Mouse (Mus musculus) intestine, embryonic 16.5 days (tissue): ENCODE results near the gene Tecpr2. TPM values are rescaled to one million over a fixed set of nuclear protein-coding genes. Genes with fewer than 3 reads are reported as not detected.
"Not testable (repeated sequence)": the region's sequence is repeated elsewhere in the genome, so short reads cannot be mapped to it uniquely, and the experiment has no call there.

Experiments
- ATAC-seq: fragments of 200-750 bp; cut with Nextera tagmentation; 2 replicates; pipeline ENCODE4 v1.8.0; 2017; ENCODE audit warnings: moderate TSS enrichment, moderate library complexity
- H3K27ac ChIP-seq: fragments of 300-500 bp; sonication (generic); 2 replicates; pipeline ENCODE4 v1.5.1; 2014; ENCODE audit warnings: mild to moderate bottlenecking, low read length
- H3K27me3 ChIP-seq: fragments of 300-500 bp; sonication (generic); replicated peaks from 2 replicates; pipeline ENCODE4 v1.6.1; 2014; ENCODE audit warnings: low read length, control low read depth, mixed read lengths; ENCODE audit not compliant: control insufficient read depth, insufficient read depth
- H3K36me3 ChIP-seq: fragments of 300-500 bp; sonication (generic); 2 replicates; pipeline ENCODE4 v1.6.1; 2014; ENCODE audit warnings: low read length, control low read depth; ENCODE audit not compliant: control insufficient read depth, insufficient read depth
- H3K4me1 ChIP-seq: fragments of 300-500 bp; sonication (generic); 2 replicates; pipeline ENCODE4 v1.6.1; 2014; ENCODE audit warnings: low read length, control low read depth, mixed read lengths; ENCODE audit not compliant: control insufficient read depth, insufficient read depth
- H3K4me2 ChIP-seq: fragments of 300-500 bp; sonication (generic); 2 replicates; pipeline ENCODE4 v1.6.1; 2014; ENCODE audit warnings: low read depth, low read length, control low read depth
- H3K4me3 ChIP-seq: fragments of 300-500 bp; sonication (generic); 2 replicates; pipeline ENCODE4 v1.5.1; 2014; ENCODE audit warnings: mild to moderate bottlenecking, low read length
- H3K9ac ChIP-seq: fragments of 300-500 bp; sonication (generic); 2 replicates; pipeline ENCODE4 v1.6.1; 2014; ENCODE audit warnings: low read depth, low read length
- H3K9me3 ChIP-seq: fragments of 300-500 bp; sonication (generic); 2 replicates; pipeline ENCODE4 v1.6.1; 2016; ENCODE audit warnings: low read length, control low read depth; ENCODE audit not compliant: control insufficient read depth
- WGBS: fragments of 180-500 bp; shearing (Covaris S2); extraction: QIAGEN DNeasy Blood & Tissue Kit; methylation state at CpG from one replicate; pipeline ENCODE4 v1.1.7; 2014; 5-methylcytosine and 5-hydroxymethylcytosine counted together
- polyA plus RNA-seq: library from polyadenylated mRNA; unstranded; fragments of >200 nt; fragmentation: Nextera tagmentation; extraction: Ambion mirVana; gene quantifications from 2 replicates; pipeline ENCODE4 v1.2.1, GENCODE M21; 2015

Gene Tecpr2
- polyA plus RNA-seq, 1 experiment from 2014 or later: 2.2 TPM

DNA sequence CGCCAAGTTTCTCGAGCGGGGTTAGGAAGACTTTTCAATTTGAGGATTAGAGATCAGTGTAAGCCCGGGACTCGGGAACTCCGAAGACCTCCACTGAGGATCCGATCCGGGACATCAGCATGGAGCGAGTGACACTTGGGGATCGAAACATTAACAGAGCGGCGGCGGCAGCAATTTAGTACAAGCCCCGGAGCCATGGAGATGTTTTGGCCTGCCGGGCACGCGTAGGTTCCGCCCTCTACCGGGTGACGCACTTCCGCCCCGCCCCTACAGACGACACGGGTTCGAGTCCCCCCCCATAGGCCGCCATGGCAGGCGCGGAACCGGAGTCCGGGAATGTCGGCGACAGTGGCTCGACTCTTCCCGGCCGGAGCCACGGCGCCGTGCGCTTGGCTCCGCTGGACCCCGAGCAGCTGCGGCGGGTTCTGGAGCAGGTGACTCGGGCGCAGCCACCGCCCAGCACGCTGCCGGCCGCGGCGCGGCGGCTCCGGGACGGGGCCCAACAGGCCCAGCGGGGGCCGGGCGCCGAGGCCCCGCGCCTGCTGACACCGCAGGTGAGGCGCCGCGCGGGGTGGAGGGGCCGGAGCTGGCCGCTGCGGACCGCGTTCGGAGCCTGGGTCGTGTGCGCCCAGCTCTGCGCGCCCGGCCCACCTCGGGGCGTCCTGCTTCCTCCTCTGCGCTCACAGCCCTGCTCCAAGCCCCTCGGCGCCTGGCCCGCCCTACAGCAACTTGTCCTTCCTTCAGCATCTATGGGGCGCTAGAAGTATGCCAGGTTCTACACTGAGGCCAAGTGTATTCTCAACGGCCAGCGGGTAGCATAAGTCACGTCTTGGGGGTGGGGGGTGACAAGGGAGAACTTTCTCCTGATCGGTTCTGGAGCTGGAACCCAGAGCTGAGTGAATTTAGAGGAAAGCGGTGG is 38.8 kb upstream of the Tecpr2 start, which contains the start of gene Zfp839:
Gene Zfp839 (plus strand): TSS at position 244 of the 919 bp plus-strand sequence.
- peak within 1 kb of the TSS; percentile 76 for H3K4me3 ChIP-seq
- peak within 1 kb of the TSS; percentile 67 for H3K4me2 ChIP-seq
- no peaks in the 10 kb centered on the region for H3K36me3 ChIP-seq
- H3K27ac ChIP-seq: peak within 1 kb of the TSS; percentile 68
- WGBS: under 1% methylated on average over 85 of the region's 89 CpGs
- peak; percentile 78 for ATAC-seq
- H3K27me3 ChIP-seq: no peaks in the 10 kb centered on the region
- H3K9ac ChIP-seq: peak within 1 kb of the TSS; percentile 89
- H3K4me1 ChIP-seq: peaks cover 22% of the 10 kb centered on the region
- H3K9me3 ChIP-seq: no peaks in the 10 kb centered on the region

DNA sequence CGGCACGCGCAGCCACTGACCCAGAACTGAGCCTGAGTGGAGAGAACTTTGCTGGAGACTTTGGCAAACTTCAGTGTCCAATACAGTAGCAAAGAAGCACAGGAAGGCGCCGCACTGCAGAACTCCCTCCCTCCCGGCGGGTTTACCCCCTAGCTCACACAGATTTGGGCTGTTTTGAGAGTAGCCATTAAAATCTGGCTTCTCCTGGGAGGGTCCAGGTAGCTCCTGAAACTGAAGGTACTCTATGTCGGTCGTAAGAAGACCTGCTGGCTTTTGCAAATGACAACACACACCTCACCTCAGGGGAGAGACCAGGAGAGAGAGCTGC is 38.2 kb upstream of the Tecpr2 start:
- Histone ChIP-seq H3K9ac (peak overlapping the region; percentile 89), H3K4me3 (peak overlapping the region; percentile 76), H3K9me3 (no peaks in the 10 kb centered on the region), H3K27me3 (no peaks in the 10 kb centered on the region), H3K4me2 (peak overlapping the region; percentile 67), H3K36me3 (no peaks in the 10 kb centered on the region), H3K4me1 (peaks cover 21% of the 10 kb centered on the region), H3K27ac (peak overlapping the region; percentile 58)
- ATAC-seq: peak; percentile 29
- 12% methylated on average over 9 of the region's 9 CpGs for WGBS

DNA sequence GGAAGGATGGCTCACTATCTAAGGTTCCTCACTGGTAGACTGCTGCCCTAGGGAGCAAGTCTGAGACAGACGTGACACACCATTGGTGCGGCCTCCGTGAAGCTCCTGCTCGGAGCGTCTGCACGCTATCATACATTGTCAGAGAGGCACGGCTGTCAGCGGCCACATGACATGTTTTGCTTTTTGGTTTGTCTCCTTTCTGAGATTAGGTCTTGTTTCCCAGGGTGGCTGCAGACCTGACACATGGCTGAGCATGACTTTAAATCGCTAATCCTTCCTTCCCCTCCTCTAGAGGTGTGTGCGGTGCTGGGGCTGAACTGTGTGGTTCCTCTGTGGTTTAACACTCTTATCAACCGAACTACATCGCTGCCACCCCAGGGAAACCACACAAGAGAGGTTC is 37.6 kb upstream of the Tecpr2 start:
- no peak overlapping the region for H3K27ac ChIP-seq
- WGBS: 59% methylated on average over 12 of the region's 12 CpGs

DNA sequence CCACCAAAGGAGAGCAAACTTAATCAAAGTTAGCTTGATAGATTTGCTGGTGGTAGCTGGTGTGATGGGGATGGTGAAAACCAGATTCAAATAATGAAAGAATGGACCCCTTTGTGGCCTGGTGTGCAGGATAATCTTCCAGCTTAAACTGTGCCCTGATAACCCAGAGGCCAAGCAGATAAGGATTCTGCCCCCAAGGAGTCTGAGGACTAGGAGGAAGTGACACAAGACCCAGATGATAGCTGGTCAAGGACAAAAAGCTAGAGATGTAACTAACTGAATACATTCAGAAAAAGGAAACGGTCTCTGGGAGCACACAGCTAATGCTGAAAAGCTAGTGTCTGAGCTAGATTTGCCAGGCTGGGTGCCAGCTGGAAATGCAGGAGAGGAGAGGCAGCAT is 37.1 kb upstream of the Tecpr2 start:
- no peaks in the 10 kb centered on the region for H3K27me3 ChIP-seq
- no peak overlapping the region; the same call in 1 of the 2 replicates for H3K9ac ChIP-seq
- H3K4me2 ChIP-seq: no peak overlapping the region
- no peaks in the 10 kb centered on the region; the same call in 1 of the 2 replicates for H3K36me3 ChIP-seq
- no peak overlapping the region for H3K4me3 ChIP-seq
- H3K9me3 ChIP-seq: no peaks in the 10 kb centered on the region
- no peak overlapping the region for H3K27ac ChIP-seq
- H3K4me1 ChIP-seq: peaks cover 16% of the 10 kb centered on the region
- no peak for ATAC-seq
- WGBS: 76% methylated on average over 1 of the region's 1 CpGs

More for the DNA sequence above, 37.6 kb upstream of the Tecpr2 start:
- Histone ChIP-seq H3K9ac (peak overlapping the region; percentile 89), H3K4me2 (peak overlapping the region; percentile 67), H3K4me3 (peak overlapping the region; percentile 76), H3K4me1 (peaks cover 16% of the 10 kb centered on the region), H3K9me3 (no peaks in the 10 kb centered on the region), H3K27me3 (no peaks in the 10 kb centered on the region), H3K36me3 (no peaks in the 10 kb centered on the region; the same call in 1 of the 2 replicates)
- ATAC-seq: no peak

DNA sequence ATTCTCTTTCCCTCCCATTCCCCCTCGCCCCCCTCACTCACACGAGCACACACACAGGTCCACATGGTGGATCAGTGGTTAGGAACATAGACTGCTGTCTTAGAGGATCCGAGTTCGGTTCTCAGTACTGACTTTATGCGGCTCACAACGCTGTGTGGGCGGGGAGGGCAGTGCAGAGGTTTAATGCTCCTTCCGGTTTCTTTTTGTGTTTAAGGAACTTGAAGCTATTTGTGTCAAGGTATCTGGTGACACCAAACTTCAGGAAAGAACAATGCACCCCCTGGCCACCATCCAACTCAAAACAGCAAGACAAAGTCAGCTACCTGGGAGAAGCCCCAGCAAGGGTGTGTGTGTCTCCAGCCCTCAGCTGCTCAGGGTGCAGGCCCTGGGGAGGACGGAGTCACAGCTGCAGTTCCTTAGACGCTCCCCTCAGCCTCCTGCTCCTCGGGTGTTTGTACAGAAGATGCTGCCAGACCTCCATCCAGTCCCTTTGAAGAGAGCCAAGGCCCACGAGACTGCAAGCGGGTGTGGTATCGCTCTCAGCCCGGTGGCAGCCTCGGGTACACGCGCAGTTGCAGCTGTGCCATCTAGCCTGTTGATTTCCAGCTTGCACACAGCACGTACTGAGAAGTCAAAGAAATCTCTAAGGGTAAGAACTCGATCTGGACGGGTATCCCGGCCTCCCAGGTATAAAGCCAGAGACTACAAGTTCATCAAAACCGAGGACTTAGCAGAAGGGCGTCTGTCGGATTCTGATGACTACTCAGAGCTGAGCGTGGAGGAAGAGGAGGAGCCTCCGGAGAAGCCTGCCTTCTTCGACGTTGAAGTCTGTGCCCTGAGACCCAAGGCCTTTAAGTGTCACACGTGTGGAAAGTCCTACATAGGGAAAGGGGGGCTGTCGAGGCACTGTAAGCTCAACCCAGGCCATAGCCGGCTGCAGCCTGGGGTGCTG is 34.0 kb upstream of the Tecpr2 start:
- WGBS: 88% methylated on average over 32 of the region's 32 CpGs
- Histone ChIP-seq H3K4me3 (no peak overlapping the region), H3K9me3 (no peaks in the 10 kb centered on the region), H3K9ac (no peak overlapping the region), H3K27me3 (no peaks in the 10 kb centered on the region), H3K36me3 (no peaks in the 10 kb centered on the region; the same call in 1 of the 2 replicates), H3K4me2 (no peak overlapping the region), H3K4me1 (peaks cover 13% of the 10 kb centered on the region), H3K27ac (no peak overlapping the region)
- ATAC-seq: no peak

DNA sequence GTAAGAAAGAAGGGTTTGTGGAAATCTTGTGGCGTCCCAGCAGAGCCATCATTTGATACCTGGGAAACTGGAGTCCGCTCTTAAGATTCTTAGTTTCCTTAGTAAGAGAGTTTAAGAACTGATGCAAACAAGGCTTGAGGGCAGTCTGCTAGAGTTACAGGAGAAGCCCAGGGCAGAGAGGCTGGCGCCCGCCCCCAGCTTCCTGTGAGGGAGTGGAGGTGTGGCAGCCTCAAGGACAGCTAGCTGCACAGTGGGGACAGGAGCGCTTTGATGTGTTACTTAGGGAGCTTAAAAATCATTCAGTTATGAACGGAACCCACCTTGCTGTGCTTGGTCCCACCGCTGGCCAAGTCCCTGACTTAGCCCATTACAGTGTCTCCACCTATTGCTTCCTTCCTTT is 31.9 kb upstream of the Tecpr2 start:
- H3K4me2 ChIP-seq: no peak overlapping the region
- H3K4me3 ChIP-seq: no peak overlapping the region
- peaks cover 1% of the 10 kb centered on the region; the same call in 1 of the 2 replicates for H3K4me1 ChIP-seq
- WGBS: 92% methylated on average over 7 of the region's 7 CpGs
- no peaks in the 10 kb centered on the region for H3K27me3 ChIP-seq
- H3K9ac ChIP-seq: no peak overlapping the region
- no peaks in the 10 kb centered on the region for H3K9me3 ChIP-seq
- peaks cover 2% of the 10 kb centered on the region; the same call in 1 of the 2 replicates for H3K36me3 ChIP-seq
- ATAC-seq: no peak
- no peak overlapping the region for H3K27ac ChIP-seq

DNA sequence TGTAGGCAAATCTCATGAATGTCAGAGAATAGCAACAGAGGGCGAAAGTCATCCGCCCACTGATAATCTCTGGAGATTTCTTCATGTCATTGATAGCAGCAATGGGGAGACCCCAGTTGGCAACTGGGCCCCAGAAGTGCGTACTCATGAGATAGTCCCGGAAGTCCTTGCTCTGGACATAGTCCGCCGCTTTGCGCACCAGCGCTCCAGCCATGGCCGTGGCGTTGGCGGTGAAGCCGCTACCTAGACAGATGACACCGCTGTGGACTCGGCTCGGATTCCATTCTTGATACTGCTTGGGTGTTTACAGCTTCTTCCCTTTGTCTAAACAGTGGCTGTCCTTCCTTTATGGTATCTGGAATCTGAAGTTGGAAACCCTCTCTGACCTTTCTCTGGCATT is 30.4 kb upstream of the Tecpr2 start:
- H3K9ac ChIP-seq, H3K4me2 ChIP-seq, H3K27me3 ChIP-seq, H3K36me3 ChIP-seq, H3K4me1 ChIP-seq, H3K9me3 ChIP-seq, H3K27ac ChIP-seq, H3K4me3 ChIP-seq, ATAC-seq: not testable (repeated sequence)
- 89% methylated on average over 15 of the region's 15 CpGs for WGBS

DNA sequence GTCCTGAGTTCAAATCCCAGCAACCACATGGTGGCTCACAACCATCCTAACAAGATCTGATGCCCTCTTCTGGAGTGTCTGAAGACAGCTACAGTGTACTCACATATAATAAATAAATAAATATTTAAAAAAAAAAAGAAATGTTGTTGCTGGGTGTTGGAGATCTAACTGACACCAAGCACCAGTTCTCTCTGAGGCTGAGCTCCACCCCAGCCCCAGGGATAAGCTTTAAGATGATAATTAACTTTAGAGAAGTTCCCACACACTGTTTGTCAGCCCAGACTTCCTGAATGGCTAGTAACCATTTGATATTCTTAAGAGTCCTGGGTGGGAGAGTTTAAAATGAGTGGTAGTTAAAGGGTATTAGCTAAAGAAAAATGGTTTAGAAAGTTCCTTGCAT is 28.8 kb upstream of the Tecpr2 start:
- H3K4me1 ChIP-seq: no peaks in the 10 kb centered on the region
- ATAC-seq: no peak

DNA sequence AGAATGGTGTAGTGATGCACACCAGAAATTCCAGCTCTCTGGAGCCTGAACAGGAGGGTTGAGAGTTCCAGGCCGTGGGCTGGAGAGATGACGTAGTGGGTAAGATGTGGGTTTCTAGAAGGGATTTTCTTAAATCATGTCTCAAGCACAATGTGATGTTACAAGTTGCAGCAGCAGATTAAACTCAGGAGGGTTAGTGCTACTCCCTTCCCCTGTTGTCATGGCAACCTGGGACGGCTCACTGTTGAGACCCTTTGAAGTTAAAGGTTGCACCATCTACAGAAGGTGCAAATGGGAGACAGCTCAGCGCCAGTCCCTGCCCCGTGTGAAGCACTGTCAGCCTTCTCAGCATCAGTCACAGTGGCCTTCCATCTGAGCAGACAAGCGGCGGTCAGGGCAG is 27.8 kb upstream of the Tecpr2 start:
- Histone ChIP-seq H3K4me3 (no peak overlapping the region), H3K27ac (no peak overlapping the region), H3K9ac (no peak overlapping the region), H3K4me1 (no peaks in the 10 kb centered on the region), H3K36me3 (peaks cover 5% of the 10 kb centered on the region; the same call in 1 of the 2 replicates), H3K4me2 (no peak overlapping the region), H3K27me3 (no peaks in the 10 kb centered on the region), H3K9me3 (no peaks in the 10 kb centered on the region)
- no peak for ATAC-seq
- WGBS: 51% methylated on average over 7 of the region's 7 CpGs

More for the DNA sequence above, 28.8 kb upstream of the Tecpr2 start:
- Histone ChIP-seq H3K9ac (no peak overlapping the region), H3K27ac (no peak overlapping the region), H3K9me3 (no peaks in the 10 kb centered on the region), H3K27me3 (no peaks in the 10 kb centered on the region), H3K36me3 (peaks cover 2% of the 10 kb centered on the region; the same call in 1 of the 2 replicates), H3K4me3 (no peak overlapping the region), H3K4me2 (no peak overlapping the region)
